Mouse (Mus musculus) forebrain, embryonic 12.5 days (tissue): Measurements from ENCODE around the gene Elmod3. TPM values are rescaled to one million over a fixed set of nuclear protein-coding genes. Genes with fewer than 3 reads are reported as not detected.
A peak's percentile ranks its signal among the peaks of the same experiment; 100 is the strongest.

ENCODE experiments used
- ATAC-seq: fragments of 200-750 bp; cut with Nextera tagmentation; 2 replicates; pipeline ENCODE4 v1.8.0; 2017; ENCODE audit warnings: moderate TSS enrichment; ENCODE audit not compliant: low FRiP score
- H3K27ac ChIP-seq: fragments of 300-500 bp; sonication (generic); 2 replicates; pipeline ENCODE4 v1.5.1; 2016; ENCODE audit warnings: mild to moderate bottlenecking
- H3K27me3 ChIP-seq: fragments of 300-500 bp; sonication (generic); 2 replicates; pipeline ENCODE4 v1.6.1; 2016; ENCODE audit warnings: mild to moderate bottlenecking
- H3K36me3 ChIP-seq: fragments of 300-500 bp; sonication (generic); replicated peaks from 2 replicates; pipeline ENCODE4 v1.6.1; 2016; ENCODE audit warnings: mild to moderate bottlenecking
- H3K4me1 ChIP-seq: fragments of 300-500 bp; sonication (generic); 2 replicates; pipeline ENCODE4 v1.6.1; 2016
- H3K4me2 ChIP-seq: fragments of 300-500 bp; sonication (generic); 2 replicates; pipeline ENCODE4 v1.6.1; 2016; ENCODE audit warnings: mild to moderate bottlenecking, moderate library complexity
- H3K4me3 ChIP-seq: fragments of 300-500 bp; sonication (generic); replicated peaks from 2 replicates; pipeline ENCODE4 v1.5.1; 2016; ENCODE audit warnings: mild to moderate bottlenecking
- H3K9ac ChIP-seq: fragments of 300-500 bp; sonication (generic); 2 replicates; pipeline ENCODE4 v1.6.1; 2016; ENCODE audit warnings: mild to moderate bottlenecking
- H3K9me3 ChIP-seq: fragments of 300-500 bp; sonication (generic); 2 replicates; pipeline ENCODE4 v1.6.1; 2016
- WGBS: fragments of 180-500 bp; shearing (Covaris S2); methylation state at CpG from one replicate; pipeline ENCODE4 v1.1.7; 2016; 5-methylcytosine and 5-hydroxymethylcytosine counted together
- polyA plus RNA-seq: library from polyadenylated mRNA; unstranded; fragments of >200 nt; fragmentation: Nextera tagmentation; extraction: Ambion mirVana; gene quantifications from 2 replicates; pipeline ENCODE4 v1.2.1, GENCODE M21; 2016

Gene Elmod3
- polyA plus RNA-seq, 1 experiment from 2014 or later: 16.0 TPM

DNA sequence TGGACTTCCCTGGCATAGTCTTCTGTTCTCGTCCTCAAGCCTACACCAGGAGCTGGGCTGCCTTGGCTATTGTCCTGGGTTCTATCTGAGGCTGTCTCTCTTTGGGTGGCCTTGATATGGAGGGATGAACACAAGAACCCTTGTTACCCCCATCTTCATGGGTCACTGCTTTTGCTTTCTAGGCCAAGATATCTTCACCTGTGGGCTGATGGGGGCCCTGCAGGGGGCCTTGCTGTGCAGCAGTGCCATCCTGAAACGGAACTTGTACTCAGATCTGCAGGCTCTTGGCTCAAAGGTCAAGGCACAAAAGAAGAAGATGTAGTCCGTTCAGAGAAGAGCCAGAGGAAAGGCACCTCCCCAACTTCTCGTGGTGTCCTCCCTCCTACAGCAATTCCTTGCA lies 8.8 kb upstream of the Elmod3 start:
- H3K27me3 ChIP-seq: no peaks in the 10 kb centered on the region
- no peak overlapping the region for H3K4me3 ChIP-seq
- H3K27ac ChIP-seq: no peak overlapping the region
- H3K4me1 ChIP-seq: no peaks in the 10 kb centered on the region
- ATAC-seq: no peak
- H3K9ac ChIP-seq: no peak overlapping the region
- peaks cover 60% of the 10 kb centered on the region for H3K36me3 ChIP-seq
- no peak overlapping the region for H3K4me2 ChIP-seq
- no peaks in the 10 kb centered on the region for H3K9me3 ChIP-seq
- 83% methylated on average over 4 of the region's 4 CpGs for WGBS

DNA sequence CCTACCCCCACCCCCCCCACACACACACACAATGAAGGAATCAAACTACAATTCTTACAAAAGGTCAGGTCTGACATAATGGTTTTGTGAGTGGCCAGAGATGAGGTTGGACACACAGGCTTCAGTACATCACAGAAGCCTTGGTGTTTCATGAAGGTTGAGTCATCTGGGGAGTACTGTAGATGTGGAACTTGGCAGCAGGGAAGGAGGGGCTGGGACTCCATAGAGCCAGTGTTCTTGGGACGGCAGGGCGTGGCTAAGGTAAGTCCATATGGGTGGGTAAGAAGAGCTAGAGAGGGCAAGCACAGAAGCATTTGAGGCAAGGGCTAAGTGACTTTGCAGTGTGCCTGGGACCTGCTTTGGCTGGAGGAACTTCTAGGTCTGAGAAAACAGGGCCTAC lies 5.9 kb upstream of the Elmod3 start:
- Histone ChIP-seq H3K9ac (no peak overlapping the region), H3K4me1 (peaks cover 3% of the 10 kb centered on the region), H3K4me3 (no peak overlapping the region), H3K4me2 (no peak overlapping the region), H3K9me3 (no peaks in the 10 kb centered on the region), H3K27me3 (no peaks in the 10 kb centered on the region), H3K36me3 (peaks cover 33% of the 10 kb centered on the region), H3K27ac (no peak overlapping the region)
- WGBS: 69% methylated on average over 2 of the region's 2 CpGs
- ATAC-seq: no peak

DNA sequence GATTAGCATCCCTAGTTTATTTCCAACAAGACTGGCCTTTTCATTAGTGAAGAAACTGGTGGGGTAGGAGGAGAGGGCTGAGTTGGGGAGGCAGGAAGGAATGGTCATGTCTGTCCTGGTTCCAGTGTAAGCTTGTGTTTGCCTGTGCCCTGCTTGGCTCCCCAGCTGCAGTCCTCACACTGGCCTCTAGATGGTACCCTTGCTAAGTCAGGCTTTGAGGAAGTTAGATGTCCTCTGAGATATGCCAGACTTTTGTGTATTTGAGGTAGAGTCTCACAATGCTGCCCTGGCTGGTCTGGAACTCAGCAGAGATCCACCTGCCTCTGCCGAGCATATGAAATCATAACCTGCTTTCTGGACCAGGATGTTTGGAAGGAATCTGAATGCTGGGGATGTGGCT lies 3.5 kb upstream of the Elmod3 start:
- Histone ChIP-seq H3K4me2 (no peak overlapping the region), H3K9me3 (no peaks in the 10 kb centered on the region), H3K36me3 (peaks cover 17% of the 10 kb centered on the region), H3K4me1 (peaks cover 21% of the 10 kb centered on the region), H3K27me3 (no peaks in the 10 kb centered on the region), H3K4me3 (no peak overlapping the region), H3K27ac (no peak overlapping the region), H3K9ac (no peak overlapping the region)
- 66% methylated on average over 1 of the region's 1 CpGs for WGBS
- 0 out of 2 replicates have a peak, but pooled peaks have one; percentile 9 for ATAC-seq

DNA sequence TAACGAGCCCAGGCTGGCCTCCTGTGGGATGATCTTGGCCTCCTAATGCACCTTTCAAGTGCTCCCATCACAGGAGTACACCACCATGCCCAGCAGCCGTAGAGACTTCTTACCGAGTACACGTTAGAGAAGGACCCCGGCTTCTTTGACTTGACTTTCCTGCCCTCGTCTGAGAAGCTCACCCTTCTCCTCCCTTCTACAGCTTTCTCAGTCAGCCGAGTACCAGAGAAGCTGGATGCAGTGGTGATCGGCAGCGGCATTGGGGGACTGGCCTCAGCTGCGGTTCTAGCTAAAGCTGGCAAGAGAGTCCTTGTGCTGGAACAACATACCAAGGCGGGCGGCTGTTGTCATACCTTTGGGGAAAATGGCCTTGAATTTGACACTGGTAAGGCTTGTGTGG lies 2.6 kb upstream of the Elmod3 start:
- Histone ChIP-seq H3K9ac (no peak overlapping the region), H3K27me3 (no peaks in the 10 kb centered on the region), H3K4me2 (no peak overlapping the region), H3K4me3 (no peak overlapping the region), H3K9me3 (no peaks in the 10 kb centered on the region), H3K4me1 (peaks cover 21% of the 10 kb centered on the region), H3K36me3 (peaks cover 8% of the 10 kb centered on the region; the same call in 1 of the 2 replicates), H3K27ac (no peak overlapping the region)
- WGBS: 86% methylated on average over 12 of the region's 12 CpGs
- no peak for ATAC-seq

DNA sequence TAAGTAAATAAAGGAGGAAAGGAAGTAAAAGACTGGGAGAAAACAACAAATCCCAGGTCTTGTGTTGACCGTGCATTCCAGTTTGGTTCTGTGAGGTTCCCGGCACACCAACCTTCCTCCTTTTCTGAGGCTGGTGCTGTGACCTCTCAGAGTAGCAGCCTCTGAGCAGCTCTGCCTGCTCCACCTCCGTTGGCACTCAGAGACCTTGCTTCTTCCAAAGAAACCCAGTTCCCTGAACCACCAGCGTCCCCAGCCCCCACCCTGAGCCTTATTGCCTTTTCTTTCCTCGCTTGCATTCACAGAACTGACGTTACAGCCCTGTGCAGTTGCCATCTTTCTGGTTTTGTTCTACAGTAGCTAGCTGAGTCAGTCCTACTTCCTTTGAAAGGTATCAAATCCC lies 2.0 kb upstream of the Elmod3 start:
- Histone ChIP-seq H3K4me1 (peaks cover 21% of the 10 kb centered on the region), H3K4me3 (no peak overlapping the region), H3K27me3 (no peaks in the 10 kb centered on the region), H3K9me3 (no peaks in the 10 kb centered on the region), H3K4me2 (no peak overlapping the region), H3K36me3 (0 out of 2 replicates have a peak, but pooled peaks cover 8% of the 10 kb centered on the region), H3K9ac (no peak overlapping the region), H3K27ac (no peak overlapping the region)
- ATAC-seq: no peak
- 77% methylated on average over 6 of the region's 6 CpGs for WGBS

DNA sequence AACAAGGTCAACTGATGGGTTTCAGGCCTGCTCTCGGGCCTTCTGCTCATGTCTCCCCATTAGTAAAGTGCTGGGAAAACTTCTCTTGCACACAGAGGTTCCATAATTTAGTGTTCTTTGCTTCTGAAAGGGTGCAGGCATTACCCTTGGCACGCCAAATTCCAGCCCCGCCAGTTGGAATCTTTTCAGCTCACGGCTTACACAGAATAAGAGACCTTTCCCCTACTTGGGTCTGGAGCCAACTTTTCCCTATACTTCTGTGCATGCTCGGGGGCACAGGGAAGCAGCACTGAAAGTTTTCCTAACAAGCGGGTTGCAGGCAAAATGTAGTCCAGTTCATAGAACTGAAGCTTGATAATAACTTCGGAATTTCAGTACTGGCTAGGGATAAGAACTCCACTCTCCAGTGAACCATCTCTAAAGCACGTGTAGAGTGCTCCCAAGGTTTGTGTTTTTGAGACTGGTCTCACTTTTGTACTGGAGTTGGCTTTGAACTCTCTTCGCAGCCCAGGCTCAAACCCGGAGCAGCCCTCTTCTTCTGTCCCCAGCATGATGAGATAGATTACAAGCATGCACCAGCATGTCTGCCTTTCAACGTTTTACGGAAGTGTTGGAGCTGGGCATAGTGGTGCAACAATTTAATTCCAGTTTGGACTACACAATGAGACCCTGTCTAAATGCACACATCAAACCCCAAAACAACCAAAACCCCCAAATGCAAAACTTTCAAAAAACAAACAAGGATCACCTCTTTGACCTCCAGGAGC lies 761 bp upstream of the Elmod3 start:
- H3K4me3 ChIP-seq: peak overlapping the region; percentile 58
- 0 out of 2 replicates have a peak overlapping the region, but pooled peaks have one; percentile 10 for H3K27ac ChIP-seq
- H3K9ac ChIP-seq: peak overlapping the region; percentile 57; the same call in 1 of the 2 replicates
- H3K4me1 ChIP-seq: peaks cover 21% of the 10 kb centered on the region
- 0 out of 2 replicates have a peak, but pooled peaks cover 5% of the 10 kb centered on the region for H3K36me3 ChIP-seq
- no peaks in the 10 kb centered on the region for H3K27me3 ChIP-seq
- peak overlapping the region; percentile 64 for H3K4me2 ChIP-seq
- no peaks in the 10 kb centered on the region for H3K9me3 ChIP-seq
- peak; percentile 24; the same call in 1 of the 2 replicates for ATAC-seq
- 50% methylated on average over 12 of the region's 12 CpGs for WGBS

DNA sequence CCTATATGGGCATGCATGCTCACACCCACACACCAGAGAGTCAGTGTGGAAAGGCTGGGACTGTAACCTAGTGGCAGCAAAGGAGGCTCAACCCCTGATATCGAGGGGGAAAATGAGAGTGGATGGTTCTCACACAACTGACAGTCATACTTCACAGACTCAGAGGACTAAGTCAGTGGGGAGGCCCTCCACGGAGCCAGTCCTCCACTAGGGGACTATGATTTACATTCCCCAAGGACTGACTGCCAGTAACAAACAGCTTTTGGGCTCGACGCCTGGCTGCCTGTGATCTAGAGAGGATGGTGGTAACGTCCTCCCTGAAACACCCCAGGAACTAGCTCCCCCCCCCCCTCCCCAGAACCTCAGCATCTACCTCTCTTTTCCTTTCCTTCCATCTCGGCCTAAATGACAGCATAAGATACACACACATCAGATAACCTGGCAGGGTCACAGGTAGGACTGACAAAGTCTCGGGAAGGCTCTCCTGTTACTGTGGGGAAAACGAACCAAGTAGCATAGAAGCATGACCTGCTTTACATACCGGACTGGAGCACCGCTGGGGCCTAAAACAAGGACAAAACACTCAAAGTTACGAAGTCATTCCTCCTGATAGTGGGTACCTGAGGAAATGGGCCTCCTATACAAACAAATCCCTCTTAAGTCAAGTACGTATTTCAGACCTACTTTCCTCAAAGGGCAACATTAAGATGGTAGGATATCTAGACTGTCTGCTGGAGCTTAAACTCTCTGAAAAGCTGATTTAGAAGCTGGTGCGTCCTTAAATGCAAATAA lies 934 bp downstream of the Elmod3 start:
- no peaks in the 10 kb centered on the region for H3K9me3 ChIP-seq
- H3K9ac ChIP-seq: peak overlapping the region; percentile 64
- H3K27ac ChIP-seq: no peak overlapping the region
- no peaks in the 10 kb centered on the region for H3K27me3 ChIP-seq
- H3K4me2 ChIP-seq: peak overlapping the region; percentile 64
- H3K36me3 ChIP-seq: no peaks in the 10 kb centered on the region
- ATAC-seq: no peak
- 54% methylated on average over 13 of the region's 13 CpGs for WGBS
- peak overlapping the region; percentile 58 for H3K4me3 ChIP-seq
- H3K4me1 ChIP-seq: peaks cover 21% of the 10 kb centered on the region

DNA sequence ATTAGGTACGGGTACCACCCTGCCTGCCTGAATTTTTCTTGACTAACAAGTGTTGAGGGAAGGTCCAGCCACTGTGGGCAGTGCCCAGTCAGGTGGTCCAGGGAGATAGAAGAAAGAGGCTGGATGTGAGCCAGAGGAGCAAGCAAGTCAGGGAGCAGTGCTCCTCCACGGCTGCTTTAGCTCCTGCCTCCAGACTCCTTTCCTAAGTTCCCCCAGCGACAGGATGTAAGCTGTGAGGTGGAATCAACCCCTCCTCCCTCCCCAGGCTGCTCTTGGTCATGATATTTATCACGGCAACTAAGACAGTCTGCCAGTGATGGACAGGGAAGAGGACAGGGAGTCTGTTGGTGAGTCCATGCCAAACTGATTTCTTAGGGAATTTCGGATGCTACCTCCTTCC lies 4.3 kb downstream of the Elmod3 start:
- no peak for ATAC-seq
- Histone ChIP-seq H3K9ac (no peak overlapping the region), H3K9me3 (no peaks in the 10 kb centered on the region), H3K27me3 (no peaks in the 10 kb centered on the region), H3K4me1 (peaks cover 17% of the 10 kb centered on the region), H3K4me2 (no peak overlapping the region), H3K27ac (no peak overlapping the region), H3K4me3 (no peak overlapping the region), H3K36me3 (no peaks in the 10 kb centered on the region)
- 72% methylated on average over 5 of the region's 5 CpGs for WGBS

DNA sequence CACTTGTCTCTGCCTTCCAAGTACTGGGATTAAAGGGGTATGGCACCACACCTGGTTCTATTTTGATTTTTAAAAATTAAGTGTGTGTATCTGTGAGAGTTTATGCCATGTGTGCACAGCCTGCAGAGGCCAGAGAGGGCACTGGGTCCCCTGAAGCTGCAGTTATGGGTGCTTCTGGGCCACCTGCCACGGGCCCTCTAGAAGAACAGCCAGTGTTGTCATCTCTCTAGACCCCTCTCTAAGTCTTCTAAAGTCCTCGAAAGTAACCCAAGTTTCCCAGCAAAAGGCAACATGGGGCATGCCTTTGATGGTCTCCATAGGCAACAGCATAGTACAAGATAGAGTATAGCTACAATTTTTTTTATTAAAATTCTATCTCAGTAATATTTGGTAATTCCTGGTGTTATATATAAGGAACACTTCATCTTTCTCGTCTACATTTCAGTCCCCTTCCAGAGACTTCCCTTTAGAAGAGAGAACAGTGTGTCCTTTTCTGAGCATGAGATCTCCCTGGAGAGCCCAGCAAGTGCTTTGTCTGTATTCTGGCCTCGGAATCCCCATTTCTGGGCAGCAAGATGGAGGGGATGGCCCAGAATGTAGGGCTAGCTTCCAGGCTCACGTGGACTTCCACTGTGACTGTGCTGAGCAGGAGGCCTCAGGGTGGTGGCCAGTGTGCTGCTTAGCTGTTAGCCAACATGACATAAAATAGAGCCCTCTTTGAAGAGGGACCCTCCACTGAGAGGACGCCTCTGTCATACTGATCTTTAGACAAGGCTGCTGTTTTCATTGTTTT lies 5.0 kb downstream of the Elmod3 start:
- Histone ChIP-seq H3K4me1 (peaks cover 13% of the 10 kb centered on the region), H3K4me3 (no peak overlapping the region), H3K9me3 (no peaks in the 10 kb centered on the region), H3K36me3 (no peaks in the 10 kb centered on the region), H3K9ac (no peak overlapping the region), H3K27ac (no peak overlapping the region), H3K27me3 (no peaks in the 10 kb centered on the region), H3K4me2 (no peak overlapping the region)
- WGBS: 81% methylated on average over 6 of the region's 6 CpGs
- ATAC-seq: no peak

DNA sequence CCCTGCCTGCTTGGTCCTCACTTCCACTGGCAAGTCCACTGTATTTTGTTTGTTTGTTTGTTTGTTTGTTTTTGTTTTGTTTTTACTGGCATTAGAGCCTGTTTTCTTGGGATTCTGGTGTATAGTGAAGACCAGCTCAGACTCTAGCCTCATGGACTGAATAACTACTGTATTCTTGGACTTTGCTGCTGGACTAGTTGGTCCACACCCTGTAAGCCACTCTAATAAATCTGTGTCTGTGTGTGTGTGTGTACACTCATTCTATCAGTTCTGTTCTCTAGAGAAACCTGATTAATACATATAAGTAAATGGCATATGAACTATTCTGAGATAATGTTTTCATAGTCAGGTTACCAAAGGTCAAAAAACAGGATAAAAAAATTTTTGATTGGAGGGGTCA lies 8.1 kb downstream of the Elmod3 start:
- no peak for ATAC-seq

DNA sequence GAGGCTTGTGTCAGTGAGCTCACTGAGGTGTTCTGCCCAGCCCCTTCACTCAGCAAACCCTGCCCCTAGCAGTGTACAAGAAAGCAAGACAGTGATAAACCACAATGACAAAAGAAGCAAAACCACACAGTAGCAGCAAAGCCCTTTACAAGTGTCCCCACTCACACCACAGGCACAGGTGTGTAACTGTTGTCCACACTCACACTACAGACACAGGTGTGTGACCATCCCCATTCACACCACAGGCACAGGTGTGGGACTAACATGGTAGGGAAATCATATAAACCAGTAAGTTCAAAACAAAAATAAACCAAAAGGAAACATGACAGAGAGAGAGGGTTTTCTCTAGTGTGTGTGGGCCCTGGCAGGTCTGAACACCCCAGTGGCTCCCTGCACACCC lies 9.9 kb downstream of the Elmod3 start:
- Histone ChIP-seq H3K36me3 (peaks cover 3% of the 10 kb centered on the region; the same call in 1 of the 2 replicates), H3K9ac (no peak overlapping the region), H3K9me3 (no peaks in the 10 kb centered on the region), H3K27ac (no peak overlapping the region), H3K27me3 (no peaks in the 10 kb centered on the region), H3K4me3 (no peak overlapping the region), H3K4me2 (no peak overlapping the region), H3K4me1 (no peaks in the 10 kb centered on the region)
- no peak for ATAC-seq

More for the DNA sequence above, 8.1 kb downstream of the Elmod3 start:
- Histone ChIP-seq H3K27ac (no peak overlapping the region), H3K4me2 (no peak overlapping the region), H3K4me1 (no peaks in the 10 kb centered on the region), H3K4me3 (no peak overlapping the region), H3K9ac (no peak overlapping the region), H3K9me3 (no peaks in the 10 kb centered on the region), H3K27me3 (no peaks in the 10 kb centered on the region), H3K36me3 (peaks cover 3% of the 10 kb centered on the region; the same call in 1 of the 2 replicates)

DNA sequence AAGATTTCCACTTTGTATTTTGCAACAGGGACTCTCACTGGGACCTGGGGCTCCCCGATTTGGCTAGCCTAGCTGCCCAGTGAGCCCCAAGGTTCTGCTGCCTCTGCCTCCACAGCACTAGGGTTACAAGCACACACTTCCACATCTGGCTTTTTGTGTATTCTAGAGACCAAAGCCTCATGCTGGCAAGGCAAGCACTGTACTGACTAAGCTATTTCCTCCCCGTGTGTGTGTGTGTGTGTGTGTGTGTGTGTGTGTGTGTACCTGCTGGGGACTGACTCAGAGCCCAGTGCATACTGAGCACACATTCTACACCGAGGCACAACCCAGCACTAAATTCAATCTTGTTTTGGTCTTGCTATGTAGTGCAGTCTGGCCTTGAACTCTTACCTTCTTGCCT lies 11.5 kb downstream of the Elmod3 start:
- ATAC-seq: no peak
- no peak overlapping the region for H3K9ac ChIP-seq
- H3K27ac ChIP-seq: no peak overlapping the region
- H3K27me3 ChIP-seq: no peaks in the 10 kb centered on the region
- H3K4me2 ChIP-seq: no peak overlapping the region
- H3K36me3 ChIP-seq: peaks cover 3% of the 10 kb centered on the region; the same call in 1 of the 2 replicates
- H3K4me3 ChIP-seq: no peak overlapping the region
- WGBS: 82% methylated on average over 3 of the region's 3 CpGs
- no peaks in the 10 kb centered on the region for H3K4me1 ChIP-seq
- H3K9me3 ChIP-seq: no peaks in the 10 kb centered on the region
